Mouse (Mus musculus): ENCODE measurements around the gene Alg13. TPM values are rescaled to one million over a fixed set of nuclear protein-coding genes. Genes with fewer than 3 reads are reported as not detected.

The Alg13 gene
- total RNA-seq, 2 experiments from 2014 or later, result 14.9 to 23.3 TPM

Small RNA genes within 50 kb of the gene (microRNA-seq; reads per million reads assigned to microRNA genes)
- gene Mir680-2, result 0 reads per million in 2 experiments

Other genes with a start within 250 kb of the Alg13 start
- under 1 TPM; 0.21 to 0.40 TPM for gene A730046J19Rik, start 164.1 kb upstream of the Alg13 start, total RNA-seq (2021)
- gene Trpc5os, start 138.8 kb downstream of the Alg13 start, total RNA-seq (2021), result not detected